Mouse (Mus musculus): ENCODE measurements around the gene Cyp1a1.

DNA sequence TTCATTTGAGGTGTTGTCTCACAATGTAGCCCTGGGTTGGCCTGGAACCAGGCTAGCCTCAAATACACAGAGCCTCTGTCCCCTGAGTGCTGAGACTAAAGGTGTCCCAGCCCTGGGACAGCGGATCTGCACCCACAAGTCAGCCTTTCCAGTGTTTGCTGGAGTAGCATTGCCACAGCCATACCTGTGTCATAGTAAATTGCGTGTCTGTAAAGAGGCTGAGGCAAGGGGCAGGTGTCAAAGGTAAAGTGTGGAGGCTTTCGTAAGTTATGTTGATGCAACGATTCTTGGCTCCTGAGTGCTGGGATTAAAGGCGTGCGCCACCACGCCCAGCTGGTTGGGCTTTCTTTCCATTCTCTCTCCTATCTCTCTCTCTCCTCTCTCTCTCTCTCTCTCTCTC is 23.1 kb upstream of the Cyp1a1 start:
- no peak for TF ChIP-seq CTCF (IDR thresholded peaks at IDR 0.05; ENCODE audit: low read depth, low read length)
- TF ChIP-seq EP300 (IDR thresholded peaks at IDR 0.05; ENCODE audit: insufficient read depth, low read depth, low read length), result no peak
